Mouse (Mus musculus) cerebellum, adult 2 months (tissue): ENCODE results near the gene Nmnat2.

Experiments
- CTCF ChIP-seq: fragments of 200-500 bp; IDR thresholded peaks from 2 replicates; pipeline ENCODE4 v1.5.1; 2011; ENCODE audit warnings: low read depth, mild to moderate bottlenecking, control low read depth, low read length, moderate library complexity, borderline replicate concordance; ENCODE audit not compliant: insufficient read depth
- POLR2A ChIP-seq: fragments of 200-500 bp; IDR thresholded peaks from 2 replicates; pipeline ENCODE4 v1.6.1; 2011; ENCODE audit warnings: low read length, control low read depth, borderline replicate concordance; ENCODE audit not compliant: insufficient read depth

- TF ChIP-seq POLR2A (no peak), CTCF (no peak)
Measured at GRCm38 (mm10) chr1:153122764-153123163, 168.0 kb downstream of the Nmnat2 start.
